Mouse (Mus musculus): ENCODE results near the gene Arhgap27.

Arhgap27 gene

DNA sequence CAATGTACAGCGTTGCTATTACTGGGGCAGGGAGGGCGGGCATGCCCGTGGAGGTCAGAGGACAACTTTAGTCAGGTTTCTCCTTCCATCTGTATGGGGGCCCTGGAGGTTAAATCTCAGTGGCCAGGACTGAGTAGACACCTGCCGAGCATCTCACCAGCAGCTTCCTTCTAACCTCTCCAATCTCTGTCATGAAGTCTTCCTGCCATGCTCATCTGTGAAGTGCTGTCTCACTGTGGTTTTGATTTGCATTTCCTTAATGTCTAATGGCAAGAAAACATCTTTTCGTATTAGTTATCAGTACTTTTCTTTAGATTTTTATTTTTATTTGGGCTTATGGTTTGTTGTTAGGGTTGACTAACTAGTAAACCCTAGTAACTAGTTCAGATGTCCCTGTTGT, 17.0 kb upstream of the Arhgap27 start:
- DNase-seq (ENCODE audit: low read depth): no peak

- DNase-seq (ENCODE audit: low read depth): no peak
Measured at GRCm38 (mm10) chr11:103378341-103378740, 14.8 kb upstream of the Arhgap27 start.

GRCm38 (mm10) chr11:103375772-103376171, 12.3 kb upstream of the Arhgap27 start:
- DNase-seq (ENCODE audit: low read depth): peak; percentile 28

GRCm38 (mm10) chr11:103375258-103375657, 11.8 kb upstream of the Arhgap27 start:
- peak; percentile 53 for DNase-seq (ENCODE audit: low read depth)

- DNase-seq (ENCODE audit: low read depth): no peak
Measured at GRCm38 (mm10) chr11:103373922-103374321, 10.4 kb upstream of the Arhgap27 start.

GRCm38 (mm10) chr11:103372561-103372960, 9.1 kb upstream of the Arhgap27 start:
- DNase-seq (ENCODE audit: low read depth): peak; percentile 60

- DNase-seq (ENCODE audit: low read depth): peak; percentile 34
Measured at GRCm38 (mm10) chr11:103372068-103372467, 8.6 kb upstream of the Arhgap27 start.

- no peak for DNase-seq (ENCODE audit: low read depth)
Measured at GRCm38 (mm10) chr11:103371222-103371539, 7.7 kb upstream of the Arhgap27 start.

DNA sequence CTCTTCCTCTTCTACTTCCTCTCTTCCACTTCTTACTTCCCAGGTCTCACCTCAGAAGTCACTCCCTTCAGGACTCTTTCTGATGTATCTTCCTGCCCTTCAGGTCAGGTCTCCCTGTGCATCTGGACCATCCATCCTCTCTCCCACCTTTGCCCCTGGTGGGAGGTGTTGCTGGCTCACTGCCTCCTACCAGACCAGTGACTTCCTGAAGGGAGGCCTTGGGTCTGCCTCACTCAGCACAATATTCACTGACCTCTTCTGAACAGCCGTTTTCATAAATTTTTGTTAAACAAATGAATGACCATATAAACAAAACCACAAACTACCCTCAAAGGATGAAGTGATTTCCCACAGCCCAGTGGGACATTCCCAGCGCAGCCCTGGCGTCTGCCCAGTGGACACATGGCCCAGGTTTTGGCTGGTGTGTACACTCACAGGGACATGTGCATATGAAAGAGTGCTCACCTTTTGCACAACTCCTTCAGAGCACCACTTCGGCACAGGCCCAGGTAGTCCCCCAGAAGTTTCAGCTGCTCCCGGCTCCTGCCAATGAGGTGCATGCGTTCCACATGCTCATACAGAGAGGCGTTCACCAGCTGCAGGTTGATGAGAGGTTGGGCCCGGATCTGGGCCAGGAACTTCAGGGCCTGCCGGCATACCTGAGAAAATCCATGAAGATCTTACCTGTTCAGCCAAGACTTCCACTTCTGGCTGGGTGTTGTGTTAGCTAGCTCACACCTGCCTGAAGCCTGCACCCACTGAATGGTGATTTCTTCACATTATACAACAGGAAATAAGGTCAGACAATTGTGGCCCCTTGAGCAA, 7.1 kb upstream of the Arhgap27 start:
- DNase-seq (ENCODE audit: low read depth): no peak

- DNase-seq (ENCODE audit: low read depth): no peak
Measured at GRCm38 (mm10) chr11:103365530-103365929, 2.0 kb upstream of the Arhgap27 start.

DNA sequence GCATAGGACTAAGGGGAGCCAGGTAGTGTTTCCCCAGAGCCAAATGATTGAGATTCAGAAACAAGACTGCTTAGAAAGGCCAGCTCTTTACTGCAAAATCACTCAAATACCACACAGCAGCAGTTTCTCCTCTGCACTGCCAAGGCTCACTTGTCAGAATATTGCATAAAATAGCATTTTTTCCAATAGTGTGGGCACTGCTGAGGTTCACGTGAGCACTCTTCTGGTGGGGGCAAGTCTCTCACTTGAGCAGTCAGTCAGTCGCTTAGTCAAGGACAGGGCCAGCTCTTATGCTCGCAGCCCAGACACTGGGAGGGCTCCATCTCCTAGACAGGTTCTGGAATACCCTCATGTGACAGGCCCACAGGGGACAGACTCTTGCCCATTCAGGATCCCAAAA, 1.5 kb upstream of the Arhgap27 start:
- DNase-seq (ENCODE audit: low read depth): no peak

DNA sequence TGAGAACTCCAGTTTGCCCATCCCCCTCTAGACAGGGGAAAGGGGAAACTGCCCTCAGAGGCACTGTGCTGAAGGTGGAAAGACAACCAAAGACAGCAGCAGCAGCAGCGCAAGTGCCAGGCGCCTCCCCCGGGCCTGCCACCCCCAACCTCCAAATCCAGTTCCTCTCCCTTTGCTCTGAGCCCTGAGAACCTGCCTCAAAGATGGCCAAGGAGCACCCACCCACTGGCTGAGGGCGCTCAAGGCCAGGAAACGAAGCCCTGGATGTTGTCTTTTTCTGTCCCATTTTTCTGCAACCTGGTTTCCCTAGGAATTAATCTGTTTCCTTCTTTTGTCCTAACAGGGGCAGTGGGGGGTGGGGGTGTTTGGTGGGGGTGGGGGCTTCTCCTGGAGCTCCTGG, 843 bp upstream of the Arhgap27 start:
- no peak for DNase-seq (ENCODE audit: low read depth)

GRCm38 (mm10) chr11:103362521-103363181, 841 bp downstream of the Arhgap27 start:
- DNase-seq (ENCODE audit: low read depth): no peak

GRCm38 (mm10) chr11:103362054-103362432, 1.4 kb downstream of the Arhgap27 start:
- peak; percentile 60 for DNase-seq (ENCODE audit: low read depth)

DNA sequence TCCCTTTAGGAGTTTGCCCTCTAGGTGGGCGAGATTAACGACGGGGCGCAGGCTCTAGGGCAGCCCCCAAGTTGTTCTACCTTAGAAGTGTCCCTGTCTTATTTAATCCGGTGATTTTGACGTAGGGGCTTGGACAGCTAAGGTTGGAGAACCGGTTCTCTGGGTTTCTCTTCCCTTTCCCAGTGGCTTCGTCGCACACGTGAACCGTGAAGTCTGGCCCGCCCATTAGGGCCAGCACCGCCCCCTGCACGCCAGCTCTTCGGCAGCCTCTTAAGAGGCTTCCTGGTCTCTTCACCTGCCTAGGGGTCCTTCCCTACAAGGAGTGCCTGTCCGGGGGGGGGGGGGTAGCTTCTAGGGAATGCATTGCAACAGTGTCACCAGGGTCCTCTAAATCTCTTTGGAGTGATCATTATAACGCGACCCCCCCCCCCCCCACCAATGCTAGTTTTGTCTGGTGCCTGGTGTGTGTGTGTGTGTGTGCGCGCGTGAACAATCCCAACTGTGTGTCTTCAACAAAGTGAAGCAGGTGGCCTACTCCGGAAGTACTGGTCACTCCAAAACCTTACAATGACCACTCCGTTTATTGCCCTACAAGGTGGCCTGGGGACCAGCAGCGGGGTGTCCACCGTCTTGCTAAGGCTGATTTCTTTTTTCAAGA, 2.0 kb downstream of the Arhgap27 start:
- DNase-seq (ENCODE audit: low read depth): peak; percentile 74

- peak; percentile 39 for DNase-seq (ENCODE audit: low read depth)
Measured at GRCm38 (mm10) chr11:103360661-103361081, 2.8 kb downstream of the Arhgap27 start.

DNA sequence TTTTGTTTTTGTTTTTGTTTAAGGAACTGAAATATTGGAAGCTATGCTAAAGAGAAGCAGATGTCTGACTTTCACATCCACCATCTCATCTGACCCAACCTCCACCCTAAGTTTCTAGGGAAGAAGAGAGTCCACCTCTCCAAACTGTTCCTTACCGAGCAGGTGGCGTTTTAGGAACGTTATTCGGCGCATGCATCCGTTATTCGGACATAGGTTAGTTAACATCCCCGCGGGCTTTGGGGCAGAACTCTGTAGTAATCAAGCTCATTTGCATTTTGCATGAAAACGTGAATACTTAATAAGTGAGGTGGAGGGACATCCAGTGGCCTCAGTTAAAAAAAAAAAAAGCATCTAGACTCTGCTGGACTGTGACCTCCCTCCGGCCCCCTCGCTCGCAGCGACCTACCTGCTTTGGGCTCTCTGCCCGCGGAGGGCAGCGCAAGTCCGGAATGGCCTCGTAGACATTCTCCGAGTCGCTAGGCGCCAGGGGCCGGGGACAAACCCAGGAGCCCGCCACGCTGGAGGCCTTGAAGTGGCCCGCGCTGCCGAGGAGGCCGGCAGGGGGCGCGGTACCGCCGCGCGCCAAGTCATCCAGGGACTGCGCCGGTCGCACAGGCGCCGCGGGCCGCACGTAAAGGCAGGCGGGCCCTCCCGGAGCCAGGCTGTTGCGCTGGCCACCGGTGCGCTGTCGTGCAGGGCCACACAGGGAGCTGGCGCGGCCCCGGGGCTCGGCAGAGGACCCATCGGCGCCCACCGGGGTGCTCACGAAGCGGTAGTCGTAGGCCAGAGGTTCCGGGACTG, 3.5 kb downstream of the Arhgap27 start:
- DNase-seq (ENCODE audit: low read depth): peak; percentile 90

GRCm38 (mm10) chr11:103359122-103359521, 4.4 kb downstream of the Arhgap27 start:
- peak; percentile 88 for DNase-seq (ENCODE audit: low read depth)

- no peak for DNase-seq (ENCODE audit: low read depth)
Measured at GRCm38 (mm10) chr11:103358316-103358715, 5.2 kb downstream of the Arhgap27 start.

DNA sequence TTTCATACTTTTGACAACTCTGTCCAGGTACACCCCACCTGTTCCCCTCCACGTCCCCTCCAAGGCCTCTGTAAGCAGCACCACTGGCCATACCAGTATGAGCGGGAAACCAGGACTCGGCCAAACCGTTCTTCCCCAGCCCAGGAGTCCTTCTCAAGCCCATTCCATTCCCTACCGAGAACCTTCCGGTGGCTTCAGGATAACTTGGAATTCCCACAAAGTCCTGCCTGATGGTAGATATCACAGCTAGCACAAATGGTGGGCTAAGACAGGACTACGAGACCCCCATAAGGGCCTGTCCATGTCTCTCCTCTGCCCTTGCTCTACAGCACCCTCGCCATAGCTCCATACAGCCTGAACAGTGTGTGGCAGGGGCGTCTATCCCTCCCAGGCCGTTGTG, 5.8 kb downstream of the Arhgap27 start:
- DNase-seq (ENCODE audit: low read depth): no peak

DNA sequence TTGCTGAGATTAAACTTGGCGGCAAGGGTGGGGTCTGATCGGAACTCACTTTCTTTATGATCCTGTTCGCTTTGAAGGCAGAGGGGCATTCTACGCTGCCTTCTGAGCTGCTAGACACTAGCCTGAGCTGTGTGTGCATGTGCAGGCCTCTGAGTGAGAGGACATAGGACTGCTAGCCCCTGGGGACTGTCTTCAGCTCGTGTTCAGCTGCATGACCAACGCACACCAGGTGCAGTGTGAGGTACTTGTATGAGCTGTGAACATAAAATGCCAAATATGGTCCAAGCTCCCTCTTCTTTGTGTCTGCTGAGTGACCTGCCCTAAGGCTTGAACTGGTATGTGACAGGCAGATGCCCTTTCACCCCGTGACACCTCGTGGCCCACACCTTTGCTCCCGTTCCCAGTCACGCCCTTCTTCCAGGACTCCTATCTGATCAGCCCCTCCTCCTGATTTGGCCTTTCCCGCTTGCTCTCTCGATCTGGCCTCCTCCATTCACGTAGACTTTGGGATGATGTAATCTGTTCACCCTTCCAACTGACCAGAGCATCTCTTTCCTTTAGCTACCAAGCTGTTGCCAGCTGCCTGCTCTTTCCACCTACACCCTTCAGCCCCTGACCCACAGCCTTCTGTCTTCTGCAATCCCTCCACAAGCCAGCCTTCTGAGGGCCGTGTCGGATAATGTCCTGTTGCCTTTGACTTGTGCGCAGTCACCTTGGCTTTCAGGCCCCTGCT, 6.4 kb downstream of the Arhgap27 start:
- no peak for DNase-seq (ENCODE audit: low read depth)

All from induced T-regulatory cell, adult 2 months (primary cell).